Mouse (Mus musculus) midbrain, postnatal 0 days (tissue): ENCODE data around the gene Gm20422. TPM values are rescaled to one million over a fixed set of nuclear protein-coding genes. Genes with fewer than 3 reads are reported as not detected.
A peak's percentile ranks its signal among the peaks of the same experiment; 100 is the strongest.

Source experiments
- ATAC-seq: fragments of 200-750 bp; cut with Nextera tagmentation; 2 replicates; pipeline ENCODE4 v1.8.0; 2017; ENCODE audit warnings: moderate number of reproducible peaks, mild to moderate bottlenecking, moderate TSS enrichment, moderate library complexity; ENCODE audit not compliant: low FRiP score
- DNase-seq: peaks from one replicate; pipeline ENCODE4 v3.0.0-alpha.2; 2015; ENCODE audit warnings: low spot score
- H3K27ac ChIP-seq: fragments of 300-500 bp; sonication (generic); 2 replicates; pipeline ENCODE4 v1.5.1; 2014; ENCODE audit warnings: low read depth, mild to moderate bottlenecking, low read length, mixed read lengths
- H3K27me3 ChIP-seq: fragments of 300-500 bp; sonication (generic); 2 replicates; pipeline ENCODE4 v1.6.1; 2014; ENCODE audit warnings: low read length, control low read depth, mixed read lengths; ENCODE audit not compliant: insufficient read depth
- H3K36me3 ChIP-seq: fragments of 300-500 bp; sonication (generic); 2 replicates; pipeline ENCODE4 v1.6.1; 2014; ENCODE audit warnings: low read length, control low read depth, mixed read lengths; ENCODE audit not compliant: insufficient read depth
- H3K4me1 ChIP-seq: fragments of 300-500 bp; sonication (generic); 2 replicates; pipeline ENCODE4 v1.6.1; 2014; ENCODE audit warnings: mild to moderate bottlenecking, control low read depth, antibody characterized with exemption, low read length, mixed read lengths; ENCODE audit not compliant: insufficient read depth
- H3K4me2 ChIP-seq: fragments of 300-500 bp; sonication (generic); 2 replicates; pipeline ENCODE4 v1.6.1; 2014; ENCODE audit warnings: low read depth, mild to moderate bottlenecking, low read length, mixed read lengths; ENCODE audit not compliant: poor library complexity, severe bottlenecking
- H3K4me3 ChIP-seq: fragments of 300-500 bp; sonication (generic); 2 replicates; pipeline ENCODE4 v1.5.1; 2014; ENCODE audit warnings: low read depth, mild to moderate bottlenecking, low read length, moderate library complexity
- H3K9ac ChIP-seq: fragments of 300-500 bp; sonication (generic); replicated peaks from 2 replicates; pipeline ENCODE4 v1.6.1; 2014; ENCODE audit warnings: mild to moderate bottlenecking, low read length, moderate library complexity, mixed read lengths; ENCODE audit not compliant: poor library complexity, severe bottlenecking
- H3K9me3 ChIP-seq: fragments of 300-500 bp; sonication (generic); 2 replicates; pipeline ENCODE4 v1.6.1; 2016; ENCODE audit warnings: low read length, control low read depth
- CTCF ChIP-seq: IDR thresholded peaks from 2 replicates; pipeline ENCODE4 v1.5.1; 2016; ENCODE audit warnings: antibody characterized with exemption, mild to moderate bottlenecking
- WGBS: fragments of 180-500 bp; shearing (Covaris S2); extraction: QIAGEN DNeasy Blood & Tissue Kit; methylation state at CpG from one replicate; pipeline ENCODE4 v1.1.7; 2014; 5-methylcytosine and 5-hydroxymethylcytosine counted together
- polyA plus RNA-seq: library from polyadenylated mRNA; unstranded; fragments of >200 nt; fragmentation: Nextera tagmentation; extraction: Ambion mirVana; gene quantifications from 2 replicates; pipeline ENCODE4 v1.2.1, GENCODE M21; 2015
- total RNA-seq: library from RNA; depleted of rRNA; stranded (reverse); fragments of >200 nt; gene quantifications from 2 replicates; pipeline ENCODE4 v1.2.3, GENCODE M21; 2014; rRNA removed

The Gm20422 gene
- total RNA-seq = 1.5 and 2.4 TPM in 2 replicates
- polyA plus RNA-seq = not detected in 2 replicates

GRCm38 (mm10) chr8:69774503-69775148 lies at the start of gene Gm20422:
TSS of gene Gm20422 (minus strand) at chr8:69774886.
- H3K27ac ChIP-seq = peak within 1 kb of the TSS; percentile 99
- H3K9ac ChIP-seq = peak within 1 kb of the TSS; percentile 93
- peak within 1 kb of the TSS; percentile 76 for H3K4me3 ChIP-seq
- H3K4me2 ChIP-seq = peak within 1 kb of the TSS; percentile 63
- H3K4me1 ChIP-seq = peaks cover 12% of the 10 kb centered on the region; the same call in 1 of the 2 replicates
- DNase-seq (peak; percentile 99), ATAC-seq (peak; percentile 99)
- TF ChIP-seq CTCF = peak; percentile 17
- no peaks in the 10 kb centered on the region for H3K9me3 ChIP-seq
- no peaks in the 10 kb centered on the region for H3K36me3 ChIP-seq
- no peaks in the 10 kb centered on the region for H3K27me3 ChIP-seq
- WGBS = under 1% methylated on average over 41 of the region's 41 CpGs

- TF ChIP-seq CTCF = no peak; the same call in 1 of the 2 replicates
- Histone ChIP-seq H3K4me3 (peak within 1 kb of the TSS; percentile 56), H3K4me2 (peak within 1 kb of the TSS; percentile 72), H3K27me3 (no peaks in the 10 kb centered on the region), H3K36me3 (peaks cover 25% of the 10 kb centered on the region), H3K4me1 (peaks cover 6% of the 10 kb centered on the region; the same call in 1 of the 2 replicates), H3K9me3 (no peaks in the 10 kb centered on the region), H3K9ac (peak within 1 kb of the TSS; percentile 61), H3K27ac (peak within 1 kb of the TSS; percentile 68)
- ATAC-seq (peak; percentile 82), DNase-seq (peak; percentile 81)
- 2% methylated on average over 28 of the region's 35 CpGs for WGBS
Measured at GRCm38 (mm10) chr8:69822386-69823191, 47.9 kb upstream of the Gm20422 start, which contains the start of gene Lpar2. TSS of gene Lpar2 (plus strand) at chr8:69822429.

- Histone ChIP-seq H3K4me1 (peaks cover 6% of the 10 kb centered on the region; the same call in 1 of the 2 replicates), H3K36me3 (peaks cover 25% of the 10 kb centered on the region), H3K4me2 (peak overlapping the region; percentile 72), H3K27me3 (no peaks in the 10 kb centered on the region), H3K9me3 (no peaks in the 10 kb centered on the region), H3K9ac (peak overlapping the region; percentile 61), H3K4me3 (peak overlapping the region; percentile 56), H3K27ac (peak overlapping the region; percentile 68)
- DNase-seq = peak; percentile 55
- TF ChIP-seq CTCF = no peak
- peak; percentile 61 for ATAC-seq
- WGBS = 0% methylated on average over 16 of the region's 22 CpGs
Measured at GRCm38 (mm10) chr8:69821971-69822385, 47.3 kb upstream of the Gm20422 start.

GRCm38 (mm10) chr8:69820466-69820865 lies 45.8 kb upstream of the Gm20422 start:
- H3K4me3 ChIP-seq = no peak overlapping the region

DNA sequence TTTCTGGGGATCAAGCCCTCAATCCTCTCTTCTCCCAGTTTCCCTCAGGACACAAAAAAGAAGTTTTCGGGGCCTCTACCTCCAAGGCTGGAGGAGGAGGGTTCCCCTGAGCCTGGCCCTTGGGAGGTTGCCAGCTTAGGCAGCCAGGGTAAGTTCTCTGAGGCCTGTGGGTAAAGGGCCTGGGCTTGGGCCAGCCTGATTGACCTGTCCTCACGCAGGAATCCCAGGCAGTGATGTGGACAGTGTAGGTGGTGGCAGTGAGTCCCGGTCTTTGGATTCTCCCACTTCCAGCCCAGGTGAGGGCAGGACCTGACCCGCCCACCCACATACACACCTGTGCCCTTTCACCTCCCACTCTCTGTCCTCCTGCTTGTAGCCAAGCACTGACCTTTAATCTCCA lies 40.7 kb upstream of the Gm20422 start:
- 97% methylated on average over 4 of the region's 4 CpGs for WGBS
- ATAC-seq = no peak
- H3K4me3 ChIP-seq = no peak overlapping the region
- H3K27ac ChIP-seq = no peak overlapping the region
- H3K27me3 ChIP-seq = no peaks in the 10 kb centered on the region
- H3K4me2 ChIP-seq = no peak overlapping the region
- TF ChIP-seq CTCF = no peak
- H3K9me3 ChIP-seq = no peaks in the 10 kb centered on the region
- H3K4me1 ChIP-seq = no peaks in the 10 kb centered on the region
- no peak overlapping the region for H3K9ac ChIP-seq
- H3K36me3 ChIP-seq = peaks cover 53% of the 10 kb centered on the region
- no peak for DNase-seq

More at GRCm38 (mm10) chr8:69820466-69820865, 45.8 kb upstream of the Gm20422 start:
- Histone ChIP-seq H3K9ac (no peak overlapping the region), H3K4me2 (no peak overlapping the region), H3K4me1 (peaks cover 6% of the 10 kb centered on the region; the same call in 1 of the 2 replicates), H3K9me3 (no peaks in the 10 kb centered on the region), H3K36me3 (peaks cover 25% of the 10 kb centered on the region), H3K27ac (no peak overlapping the region), H3K27me3 (no peaks in the 10 kb centered on the region)
- WGBS = 85% methylated on average over 9 of the region's 9 CpGs
- no peak for TF ChIP-seq CTCF
- ATAC-seq = no peak
- no peak for DNase-seq
